Mouse (Mus musculus) ES-CJ7 (cell line): ENCODE data around the gene Scap.

Experiments used
- DNase-seq: peaks from one replicate; pipeline ENCODE4 v3.0.0; 2011; ENCODE audit warnings: low read depth, low spot score

Scap gene

DNA sequence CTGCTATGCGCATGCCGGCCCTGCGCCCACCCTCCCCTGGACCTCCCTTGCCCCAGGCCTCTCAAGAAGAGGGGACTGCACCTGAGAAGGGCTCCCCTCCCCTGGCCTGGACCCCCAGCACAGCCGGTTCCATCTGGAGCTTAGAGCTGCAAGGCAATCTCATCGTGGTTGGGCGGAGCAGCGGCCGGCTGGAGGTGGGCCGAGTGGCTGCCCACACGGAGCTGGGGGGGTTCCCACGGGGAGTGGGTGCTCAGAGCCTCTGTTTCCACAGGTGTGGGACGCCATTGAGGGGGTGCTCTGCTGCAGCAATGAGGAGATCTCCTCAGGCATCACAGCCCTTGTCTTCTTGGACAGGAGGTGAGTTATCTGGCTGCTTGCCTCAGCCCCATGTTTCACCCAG lies 48.2 kb downstream of the Scap start:
- no peak for DNase-seq

DNA sequence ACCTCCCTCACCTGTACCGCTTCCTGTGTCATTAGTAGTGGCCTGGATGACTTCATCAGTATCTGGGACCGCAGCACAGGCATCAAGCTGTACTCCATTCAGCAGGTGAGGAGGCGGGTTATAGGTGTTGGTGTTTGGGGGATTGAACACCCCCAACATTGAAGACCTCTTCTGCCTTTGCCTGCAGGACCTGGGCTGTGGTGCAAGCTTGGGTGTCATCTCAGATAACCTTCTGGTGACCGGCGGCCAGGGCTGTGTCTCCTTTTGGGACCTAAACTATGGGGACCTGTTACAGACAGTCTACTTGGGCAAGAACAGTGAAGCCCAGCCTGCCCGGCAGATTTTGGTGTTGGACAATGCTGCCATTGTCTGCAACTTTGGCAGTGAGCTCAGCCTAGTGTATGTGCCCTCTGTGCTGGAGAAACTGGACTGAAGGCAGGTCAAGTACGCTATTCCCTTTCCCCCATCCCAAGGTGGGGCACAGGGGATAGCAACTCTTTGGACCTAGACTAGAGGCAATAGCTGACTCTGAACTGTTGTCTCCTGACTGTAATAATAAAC lies 51.4 kb downstream of the Scap start:
- no peak for DNase-seq

DNA sequence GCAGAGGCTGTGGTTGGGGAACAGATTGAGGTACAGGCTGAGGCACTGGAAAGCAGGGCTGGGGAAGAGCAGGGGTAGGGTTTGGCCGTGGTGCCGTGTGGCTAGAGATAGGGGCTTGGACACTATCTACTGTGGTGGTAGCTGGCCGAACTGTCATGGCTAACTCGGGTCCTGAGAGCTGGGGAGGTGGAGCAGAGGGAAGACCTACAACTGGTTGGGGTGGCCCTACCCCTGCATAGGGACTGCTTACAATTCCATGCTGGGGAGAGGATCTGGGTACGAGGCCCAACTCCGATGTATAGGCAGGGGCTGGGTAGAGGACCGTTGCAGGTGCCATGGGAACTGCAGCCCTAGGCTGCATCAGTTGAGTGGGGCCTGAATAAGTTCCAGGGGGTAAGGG lies 54.9 kb downstream of the Scap start:
- DNase-seq: no peak

DNA sequence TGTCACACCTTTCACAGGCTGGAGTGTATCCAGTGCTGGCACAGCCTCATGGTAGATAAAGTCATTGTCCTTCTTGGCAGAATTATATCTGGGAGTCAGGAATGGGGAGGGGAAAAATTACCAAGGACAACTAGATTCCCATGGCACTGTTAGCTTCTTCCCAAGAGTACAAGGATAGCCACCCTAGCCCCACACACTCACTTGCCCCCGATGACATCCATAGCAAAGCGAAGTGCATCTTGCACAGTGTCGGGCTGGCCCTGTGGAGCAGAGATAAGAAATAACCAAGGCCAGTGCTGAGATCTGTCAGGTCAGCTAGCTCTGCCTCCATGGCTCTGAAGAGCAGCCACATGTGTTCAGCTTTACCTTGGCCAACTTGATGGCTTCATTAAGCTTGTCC lies 57.8 kb downstream of the Scap start:
- DNase-seq: no peak

DNA sequence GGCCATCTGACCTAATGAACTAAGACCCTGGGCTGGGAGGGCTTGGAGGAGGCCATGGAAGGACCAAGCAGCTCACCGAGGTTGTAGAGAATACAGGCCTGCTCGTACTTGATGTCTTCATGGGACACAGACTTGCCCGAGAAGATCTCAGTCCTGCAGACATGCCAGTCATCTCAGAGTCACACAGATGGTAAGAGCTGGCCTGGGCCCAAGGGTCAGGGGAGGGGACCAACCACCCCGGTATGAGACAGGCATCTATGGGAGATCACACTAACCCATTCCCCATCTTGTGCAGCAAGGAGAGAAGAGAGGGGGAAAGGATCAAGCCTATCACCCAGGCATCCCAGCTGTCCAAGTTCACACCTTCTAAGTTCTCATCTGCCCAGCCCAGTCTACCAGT lies 60.2 kb downstream of the Scap start:
- no peak for DNase-seq

DNA sequence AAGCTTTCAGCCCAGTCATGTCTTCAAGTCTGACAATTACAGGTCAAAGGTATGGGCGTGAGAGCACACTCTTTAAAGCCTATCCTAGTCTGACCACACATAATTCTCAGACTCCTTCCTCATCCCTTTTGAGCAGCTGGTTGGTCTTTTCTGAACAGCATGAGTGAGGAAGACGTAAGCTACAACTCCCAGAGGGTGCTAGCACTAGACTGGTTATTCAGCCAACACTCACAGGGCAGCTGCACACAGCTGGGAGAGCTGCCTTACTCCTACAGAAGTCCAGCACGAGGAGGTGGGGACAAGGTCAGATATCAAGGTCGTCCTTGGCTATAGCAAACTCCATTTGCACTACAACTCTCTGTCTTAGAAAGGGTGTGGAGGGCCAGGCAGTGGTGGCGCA lies 67.6 kb downstream of the Scap start:
- peak; percentile 77 for DNase-seq

DNA sequence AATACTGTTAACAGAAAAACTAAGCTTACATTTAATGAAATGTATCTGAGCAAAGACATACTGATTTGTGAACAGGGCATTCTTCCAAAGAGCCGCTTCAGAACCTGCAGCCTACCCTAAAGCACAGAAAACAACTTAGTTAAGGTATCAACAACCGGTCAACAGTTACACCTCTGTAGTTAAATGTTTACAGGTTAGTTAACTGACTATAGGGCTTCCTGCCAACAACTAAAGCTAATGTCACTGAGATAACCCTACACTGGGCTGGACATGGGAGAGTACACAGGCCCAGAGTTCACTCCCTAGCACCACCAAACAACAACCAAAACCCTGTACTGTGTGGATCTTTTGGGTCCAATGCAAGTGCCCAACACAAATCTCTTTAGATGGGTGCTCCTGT lies 69.6 kb downstream of the Scap start:
- DNase-seq: no peak

DNA sequence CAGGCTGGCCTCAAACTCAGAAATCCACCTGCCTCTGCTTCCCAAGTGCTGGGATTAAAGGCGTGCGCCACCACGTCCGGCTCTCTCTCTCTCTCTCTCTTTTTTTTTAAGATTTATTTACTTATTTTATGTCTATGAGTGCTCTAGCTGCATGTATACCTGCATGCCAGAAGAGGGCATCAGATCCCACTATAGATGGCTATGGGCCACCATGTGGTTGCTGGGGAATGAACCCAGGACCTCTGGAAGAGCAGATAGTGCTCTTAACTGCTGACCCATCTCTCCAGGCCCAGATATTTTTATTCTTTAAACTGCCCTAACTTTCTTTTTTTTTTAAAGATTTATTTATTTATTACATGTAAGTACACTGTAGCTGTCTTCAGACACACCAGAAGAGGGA lies 70.2 kb downstream of the Scap start:
- DNase-seq: peak; percentile 46

DNA sequence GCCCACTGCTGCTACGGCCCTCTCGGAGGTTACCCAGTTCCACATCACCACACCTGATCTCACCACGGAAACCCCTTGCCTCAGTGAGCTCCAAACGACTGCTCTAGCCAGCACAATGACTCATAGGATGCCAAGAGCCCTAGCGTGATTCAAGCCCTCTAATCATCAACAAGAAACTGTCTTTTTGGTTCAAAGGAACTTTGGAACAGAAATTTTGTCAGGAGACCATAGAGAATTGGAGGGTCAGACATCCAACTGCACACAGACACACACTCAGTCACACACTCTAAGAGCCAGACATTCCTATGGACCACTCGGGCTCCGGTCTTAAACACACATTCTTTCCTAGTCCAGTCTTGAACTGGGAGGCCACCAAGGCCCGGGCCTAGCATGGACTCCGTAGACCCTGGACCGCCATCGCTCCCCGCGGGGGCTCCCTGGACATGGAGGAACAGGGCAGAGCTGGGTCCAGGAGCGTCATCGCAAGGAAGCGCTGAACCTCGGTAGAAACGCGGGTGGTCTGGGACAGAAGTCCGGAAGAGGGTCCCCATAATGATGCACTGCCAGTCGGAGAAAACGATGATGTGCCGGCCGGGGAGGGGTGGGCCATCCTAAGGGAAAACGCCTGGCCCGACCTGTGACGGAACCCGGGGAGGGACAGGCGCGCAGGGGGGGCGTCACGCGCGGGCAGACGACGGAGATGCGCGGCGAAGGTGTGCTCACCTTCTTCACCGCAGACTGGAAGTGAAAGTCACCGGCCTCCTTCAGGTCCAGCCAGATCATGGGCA lies 74.4 kb downstream of the Scap start:
- peak; percentile 24 for DNase-seq

DNA sequence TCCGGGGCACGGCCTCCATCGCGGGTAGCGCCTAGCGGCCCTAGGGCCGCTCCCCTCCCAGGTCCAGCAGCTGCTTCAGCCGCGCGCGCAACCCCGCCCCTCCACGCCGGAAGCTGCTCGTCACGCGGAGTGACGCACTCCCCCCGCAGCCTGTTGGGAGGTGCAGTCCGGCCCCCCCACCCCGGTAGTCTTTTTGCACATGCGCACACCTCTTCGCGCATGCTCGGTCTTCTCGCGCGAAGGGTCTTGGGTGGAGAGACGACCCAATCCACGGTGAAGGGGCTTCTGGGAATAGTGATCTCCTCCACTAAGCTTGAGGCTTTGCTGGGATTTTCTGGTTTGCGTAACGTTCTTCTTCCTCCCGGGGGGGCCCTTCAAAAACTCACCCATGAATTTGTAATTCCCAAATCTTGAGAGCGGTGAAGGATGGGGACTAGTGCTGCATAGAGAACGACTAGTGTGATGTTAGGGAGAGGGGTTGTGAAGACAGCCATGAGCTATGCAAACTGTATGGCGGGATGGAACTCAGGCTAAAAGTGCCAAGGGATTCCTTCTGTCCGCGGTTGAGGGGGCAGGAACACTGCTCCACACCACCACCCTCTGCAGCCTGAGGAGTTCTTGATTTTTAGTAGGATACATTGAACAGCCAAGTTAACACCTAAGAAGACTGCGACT lies 75.1 kb downstream of the Scap start, which contains the start of gene Ptpn23:
Gene Ptpn23 (minus strand): TSS at position 115 of the 675 bp plus-strand sequence.
- DNase-seq: peak; percentile 98

DNA sequence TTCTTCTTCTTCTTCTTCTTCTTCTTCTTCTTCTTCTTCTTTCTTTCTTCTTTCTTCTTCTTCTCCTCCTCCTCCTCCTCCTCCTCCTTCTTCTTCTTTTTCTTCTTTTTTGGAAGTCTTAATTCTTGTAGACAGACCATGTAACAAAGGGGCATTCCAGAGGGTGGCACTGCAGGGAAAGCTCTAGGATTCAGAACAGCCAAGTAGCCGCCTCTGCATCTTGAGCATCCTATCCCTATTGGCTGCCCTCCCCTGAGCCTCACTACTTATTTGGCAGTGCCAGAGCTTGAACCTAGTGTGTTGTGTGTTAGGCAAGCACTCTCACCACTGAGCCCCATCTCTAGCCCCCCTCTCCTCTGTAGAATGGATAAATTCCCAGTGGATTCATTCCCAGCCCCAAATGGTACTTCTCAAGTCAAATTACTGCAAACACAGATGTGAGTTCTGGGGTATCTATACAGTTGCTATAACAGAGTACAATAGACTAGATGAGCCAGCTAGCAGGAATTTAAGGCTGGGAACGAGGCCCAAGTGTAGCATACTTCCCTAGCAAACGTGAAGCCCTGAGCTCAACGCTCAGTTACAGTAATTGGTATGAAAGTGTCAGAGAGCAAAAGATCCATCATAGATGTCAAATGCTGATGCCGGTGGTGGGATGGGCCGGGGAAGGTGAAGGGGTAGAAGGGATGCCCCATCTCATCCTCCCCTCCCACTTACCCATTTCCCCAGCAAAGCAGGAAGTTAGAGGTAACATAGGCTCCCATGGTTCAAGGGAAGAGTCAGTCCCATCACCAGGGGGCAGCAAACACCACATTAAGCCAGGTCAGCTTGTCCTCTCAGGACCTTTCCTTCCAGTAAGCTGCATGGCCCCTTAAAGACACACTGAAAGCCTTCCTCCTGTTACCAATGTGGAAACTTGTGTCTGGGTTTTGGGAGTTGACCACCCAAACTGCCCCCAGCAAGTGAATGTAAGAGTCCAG lies 78.1 kb downstream of the Scap start:
- peak; percentile 91 for DNase-seq

DNA sequence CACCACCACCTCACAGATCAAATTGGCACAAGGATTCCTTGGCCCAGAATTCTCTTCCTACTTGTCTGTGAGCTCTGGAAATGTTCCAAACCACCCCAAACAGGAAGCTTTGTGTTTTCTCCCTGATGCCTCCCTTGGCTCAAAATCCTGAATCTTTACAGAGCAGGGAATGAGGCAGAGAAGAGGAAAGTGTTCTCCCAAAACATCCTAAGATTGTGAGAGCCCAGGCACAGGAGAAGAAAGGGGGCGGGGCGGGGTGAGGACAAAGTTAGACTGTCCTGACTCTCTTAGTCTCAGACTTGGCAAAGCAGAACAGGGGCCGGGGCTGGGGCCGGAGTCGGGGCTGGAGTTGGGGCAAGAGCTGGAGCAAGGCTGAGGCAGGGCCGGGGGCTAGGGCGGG lies 79.8 kb downstream of the Scap start:
- no peak for DNase-seq

DNA sequence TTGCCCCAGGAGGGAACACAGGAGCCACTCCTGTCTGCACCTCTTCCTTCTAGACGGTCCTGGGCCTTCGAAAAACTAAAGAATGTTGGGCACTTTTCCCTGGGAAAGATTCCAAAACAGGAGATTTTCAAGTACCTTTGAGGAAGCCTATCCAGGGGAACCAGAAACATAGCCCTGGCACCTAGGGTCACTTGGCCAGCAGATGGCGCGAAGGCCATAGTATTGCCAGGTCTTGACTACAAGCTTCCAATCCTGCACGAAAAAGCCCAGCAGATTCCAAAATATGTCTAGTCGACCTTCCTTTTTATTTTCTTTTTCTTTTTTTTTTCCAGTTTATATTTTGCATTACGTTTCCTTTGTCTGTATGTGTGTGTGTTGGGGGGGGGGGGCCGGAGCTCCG lies 80.7 kb downstream of the Scap start:
- DNase-seq: peak; percentile 46

DNA sequence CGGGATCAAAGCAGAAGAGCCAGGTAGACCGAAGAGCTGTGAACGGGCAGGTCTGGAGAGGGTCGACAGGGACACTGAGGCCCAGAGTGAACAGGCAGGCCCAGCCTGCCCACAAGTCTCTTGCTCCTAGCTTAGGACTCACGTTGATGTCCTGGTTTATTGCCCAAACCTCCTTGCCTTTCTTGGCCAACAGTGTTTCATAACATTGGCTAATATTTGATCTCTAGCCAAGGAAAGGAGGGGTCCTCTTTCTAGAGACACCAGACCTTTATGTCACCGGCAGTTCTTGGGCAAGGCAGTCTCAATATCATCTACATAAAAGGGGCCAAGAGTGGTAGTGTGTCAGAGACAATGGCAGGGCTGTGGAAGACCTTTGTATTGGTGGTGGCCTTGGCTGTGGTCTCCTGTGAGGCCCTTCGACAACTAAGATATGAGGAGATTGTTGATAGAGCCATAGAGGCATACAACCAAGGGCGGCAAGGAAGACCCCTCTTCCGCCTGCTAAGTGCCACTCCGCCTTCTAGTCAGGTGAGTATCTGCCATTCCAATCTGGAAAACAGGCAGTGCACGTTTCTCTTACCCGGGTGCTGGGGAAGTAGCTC lies 86.5 kb downstream of the Scap start, which contains the start of gene Ngp:
Gene Ngp (plus strand): TSS at position 237 of the 602 bp plus-strand sequence.
- DNase-seq: no peak

DNA sequence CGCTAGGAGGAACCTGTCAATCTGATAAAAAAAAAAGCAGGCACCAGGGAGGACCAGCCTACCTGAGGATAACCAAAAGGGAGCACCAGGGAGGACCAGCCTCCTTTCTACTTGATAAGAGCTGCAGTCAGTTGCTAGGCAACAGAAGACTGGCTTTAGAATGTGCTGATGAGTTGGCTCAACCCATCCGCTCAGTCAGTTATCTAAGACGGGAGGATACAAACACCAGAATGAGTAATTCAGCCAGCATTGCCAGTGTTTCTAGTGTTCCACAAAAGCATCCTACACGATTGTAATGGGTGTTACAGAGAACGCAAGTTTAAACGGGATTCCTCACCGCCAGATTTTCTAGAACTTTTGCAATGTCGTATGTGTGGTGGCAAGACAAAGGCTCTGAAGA lies 98.2 kb downstream of the Scap start:
- DNase-seq: no peak

DNA sequence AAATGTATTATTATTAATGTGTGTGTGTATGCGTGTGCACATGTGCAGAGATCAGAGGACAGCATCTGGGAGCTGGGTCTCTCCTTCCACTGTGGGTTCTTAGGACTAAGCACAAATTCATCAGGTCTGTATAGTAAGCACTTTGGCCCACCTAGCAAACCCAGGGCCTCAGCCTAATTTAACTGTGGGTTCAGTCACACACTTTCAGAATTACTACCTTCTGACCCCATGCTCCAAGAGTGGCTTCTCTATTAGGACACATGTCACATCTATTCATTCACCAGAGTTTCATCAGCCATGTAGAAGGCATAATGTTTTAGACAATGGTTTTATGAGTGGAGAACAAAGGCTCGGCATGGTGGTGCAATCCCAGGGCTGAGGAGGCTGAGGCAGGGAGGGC lies 100.0 kb downstream of the Scap start:
- no peak for DNase-seq
